Mouse (Mus musculus) cortical plate, adult 2 months (tissue): ENCODE measurements around the gene Prrg2.

ENCODE experiments used
- CTCF ChIP-seq: fragments of 200-500 bp; IDR thresholded peaks from 2 replicates; pipeline ENCODE4 v1.5.1; 2011; ENCODE audit warnings: mild to moderate bottlenecking, control low read depth, low read length; ENCODE audit not compliant: insufficient read depth; ENCODE audit errors: extremely low read depth
- POLR2A ChIP-seq: fragments of 200-500 bp; IDR thresholded peaks from 2 replicates; pipeline ENCODE4 v1.6.1; 2011; ENCODE audit warnings: mild to moderate bottlenecking, low read length, control low read depth; ENCODE audit not compliant: insufficient read depth; ENCODE audit errors: extremely low read depth

DNA sequence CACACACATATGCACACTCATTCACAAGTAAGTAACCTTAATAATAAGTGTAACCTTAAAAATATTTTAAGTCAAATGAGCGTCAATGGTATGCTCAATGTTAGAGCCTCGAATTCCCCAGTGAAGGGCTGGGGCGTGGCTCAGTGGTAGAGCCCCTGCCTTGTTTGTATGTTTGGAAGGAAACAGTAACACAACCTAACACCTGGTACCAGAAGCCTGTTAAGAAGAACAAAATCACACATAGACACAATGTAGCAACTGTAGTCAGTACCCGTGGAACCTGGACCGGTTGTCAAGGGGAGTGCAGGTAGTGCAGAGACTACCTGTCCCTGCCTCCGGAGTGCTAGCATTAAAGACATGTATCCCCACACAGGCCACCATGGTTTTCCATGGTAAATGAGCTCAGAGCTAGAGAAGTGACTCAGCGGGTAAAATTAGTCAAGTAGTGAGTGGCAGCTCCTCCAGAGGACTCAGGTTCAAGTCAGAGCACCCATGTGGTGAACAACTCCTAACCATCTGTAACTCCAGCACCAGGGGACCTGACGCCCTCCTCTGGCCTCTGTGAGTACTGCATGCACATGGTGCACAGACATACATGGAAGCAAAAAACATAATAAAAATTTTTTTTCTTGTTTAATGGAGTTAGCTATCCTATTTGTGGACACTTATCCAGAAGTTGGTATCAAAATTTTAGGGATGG is 36.2 kb upstream of the Prrg2 start:
- TF ChIP-seq CTCF, result no peak
- TF ChIP-seq POLR2A, result no peak
